Mouse (Mus musculus) layer of hippocampus, adult 9-10 months (tissue): Measurements from ENCODE around the gene Ahrr.

ENCODE experiments used
- DNase-seq: peaks from one replicate; pipeline ENCODE4 v3.0.0; 2022; ENCODE audit warnings: low spot score

Ahrr gene

DNA sequence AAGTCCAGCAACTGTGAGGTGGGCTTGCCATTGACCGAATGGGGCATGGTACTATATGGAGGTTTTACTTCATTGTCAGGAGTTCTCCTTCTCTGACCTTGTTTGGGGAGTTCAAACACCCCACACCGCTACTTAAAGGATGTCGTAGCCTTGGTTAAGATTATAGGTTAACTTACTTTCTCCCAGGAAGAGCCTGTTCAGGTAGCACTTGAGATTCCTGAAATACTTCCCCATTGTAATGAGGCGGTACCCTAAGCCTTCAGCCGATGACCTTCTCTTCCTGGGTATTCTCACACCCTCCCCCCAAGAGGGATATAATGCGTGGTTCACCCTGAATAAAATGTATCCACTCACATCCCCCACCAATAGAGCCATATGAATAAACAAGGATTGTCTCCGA, 54.6 kb downstream of the Ahrr start:
- no peak for DNase-seq

DNA sequence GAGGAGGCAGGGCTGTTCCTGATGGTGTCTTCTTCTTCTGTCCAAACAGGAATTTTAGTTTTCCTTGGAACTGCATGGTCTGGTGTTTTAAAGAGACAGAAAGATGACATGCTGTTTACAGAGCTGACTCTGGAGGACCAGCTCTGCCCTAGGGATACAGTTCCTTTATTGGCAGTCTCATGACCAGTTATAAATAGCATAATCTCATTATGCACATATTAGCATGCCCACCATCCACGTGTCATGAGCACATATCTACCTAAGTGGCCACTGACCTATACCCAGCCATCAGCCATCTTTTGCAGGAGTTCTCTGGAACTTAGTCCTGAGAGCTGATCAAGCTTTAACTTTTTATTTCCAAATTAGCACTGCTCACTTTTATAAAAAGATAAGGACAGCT, 71.5 kb downstream of the Ahrr start:
- DNase-seq, result no peak

DNA sequence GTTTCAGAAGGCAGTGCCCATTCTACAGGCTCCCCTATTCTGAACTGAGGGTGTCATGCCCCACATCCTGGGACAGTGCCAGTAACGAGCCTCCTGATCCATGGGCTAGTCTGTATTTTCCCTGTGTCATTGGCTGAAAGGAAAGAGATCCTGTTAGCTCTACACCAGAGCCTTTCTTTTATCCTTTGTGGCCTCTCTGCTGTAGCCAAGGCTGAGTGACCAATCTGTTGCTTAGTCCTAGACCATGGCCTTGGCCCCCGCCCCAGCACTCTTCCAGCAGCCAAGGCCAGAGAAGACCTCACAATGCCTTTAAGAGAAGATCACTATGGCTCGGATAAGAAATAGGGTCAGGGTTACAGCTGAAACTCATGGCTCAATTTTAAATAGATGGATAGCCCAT, 73.7 kb downstream of the Ahrr start:
- no peak for DNase-seq

DNA sequence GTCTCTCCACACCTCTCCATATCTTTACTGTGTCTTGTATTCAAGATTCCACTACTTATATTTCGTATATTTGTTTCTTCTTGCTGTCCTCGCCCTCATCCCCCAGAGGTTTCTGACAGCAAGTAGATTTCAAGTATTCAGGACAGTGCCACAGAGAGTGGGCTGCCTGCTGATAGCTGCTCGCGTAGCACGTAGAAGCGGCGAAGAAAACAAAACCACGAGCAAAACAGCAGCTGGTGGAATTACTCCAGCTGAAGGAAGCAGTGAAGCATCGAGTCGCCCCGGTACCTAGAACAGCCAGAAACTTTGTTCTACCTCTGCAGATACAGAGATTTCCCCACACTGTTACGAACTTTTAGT, 83.2 kb downstream of the Ahrr start:
- no peak for DNase-seq

DNA sequence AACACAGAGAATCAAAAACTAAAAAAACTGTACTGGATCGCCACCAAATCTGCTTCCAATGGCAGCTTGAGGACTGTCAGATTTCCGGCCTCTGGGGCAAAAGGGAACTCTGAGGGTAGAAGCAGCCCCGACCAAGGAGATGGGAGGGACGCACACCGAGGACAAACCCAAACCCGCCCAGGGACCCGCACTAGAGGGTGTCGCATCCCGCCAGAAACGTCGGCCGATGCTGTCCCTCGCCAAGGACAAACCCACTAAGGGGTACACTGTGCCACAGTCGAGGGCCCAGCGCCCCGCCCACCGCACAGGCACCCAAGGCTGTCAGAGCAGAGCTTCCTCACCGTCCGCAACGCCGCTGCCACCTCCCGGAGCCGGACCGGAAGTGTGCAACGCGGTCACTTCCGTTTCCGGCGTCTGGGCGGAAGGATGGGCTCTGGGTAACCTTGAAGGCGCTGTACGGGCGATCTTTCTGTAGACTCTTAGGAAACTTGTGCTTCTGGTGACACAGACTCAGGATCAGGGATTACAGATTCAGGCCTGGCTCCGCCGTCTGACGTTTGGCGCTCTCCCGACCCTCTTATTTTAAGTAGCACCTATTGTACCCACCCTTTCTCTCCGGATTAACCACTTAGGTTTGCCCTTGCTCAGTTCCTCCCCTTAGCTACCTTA, 83.7 kb downstream of the Ahrr start, which contains the start of gene Exoc3:
TSS of gene Exoc3 (minus strand) at position 416 of the 669 bp plus-strand sequence.
- DNase-seq, result peak; percentile 67

DNA sequence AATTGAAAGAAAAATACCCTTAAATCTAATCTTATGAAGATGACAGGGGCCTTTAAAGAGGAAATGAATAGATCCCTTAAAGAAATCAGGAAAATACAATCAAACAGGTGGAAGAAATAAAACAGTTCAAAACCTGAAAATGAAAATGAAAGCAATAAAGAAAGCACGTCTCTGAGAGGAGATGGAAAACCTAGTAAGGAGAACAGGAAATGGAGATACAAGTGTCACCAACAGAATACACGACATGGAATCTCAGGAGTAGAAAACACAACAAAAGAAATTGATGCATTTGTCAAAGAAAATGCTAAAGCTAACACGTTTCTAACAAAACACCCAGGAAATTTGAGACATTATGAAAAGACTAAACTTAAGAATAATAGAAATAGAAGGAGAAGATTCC, 95.7 kb downstream of the Ahrr start:
- no peak for DNase-seq

DNA sequence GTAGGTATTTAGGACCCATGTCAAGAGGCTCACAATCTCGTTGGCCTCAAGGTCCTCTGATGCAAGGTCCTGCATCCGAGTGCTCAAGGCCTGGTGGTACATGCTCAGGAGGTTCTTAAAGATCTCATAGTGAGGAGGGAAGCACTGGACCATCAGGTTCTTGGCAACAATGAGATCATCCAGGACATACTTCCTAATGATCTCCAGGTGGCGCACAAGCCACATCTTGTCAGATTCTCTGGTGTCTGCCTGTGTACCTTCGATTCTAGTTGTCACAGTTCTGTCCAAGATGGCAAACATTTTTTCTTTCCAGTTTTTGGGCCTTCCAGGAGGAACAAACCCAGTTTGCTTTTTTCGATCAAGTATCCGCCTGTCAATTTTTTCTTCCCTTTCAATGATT, 99.5 kb downstream of the Ahrr start:
- DNase-seq, result no peak

DNA sequence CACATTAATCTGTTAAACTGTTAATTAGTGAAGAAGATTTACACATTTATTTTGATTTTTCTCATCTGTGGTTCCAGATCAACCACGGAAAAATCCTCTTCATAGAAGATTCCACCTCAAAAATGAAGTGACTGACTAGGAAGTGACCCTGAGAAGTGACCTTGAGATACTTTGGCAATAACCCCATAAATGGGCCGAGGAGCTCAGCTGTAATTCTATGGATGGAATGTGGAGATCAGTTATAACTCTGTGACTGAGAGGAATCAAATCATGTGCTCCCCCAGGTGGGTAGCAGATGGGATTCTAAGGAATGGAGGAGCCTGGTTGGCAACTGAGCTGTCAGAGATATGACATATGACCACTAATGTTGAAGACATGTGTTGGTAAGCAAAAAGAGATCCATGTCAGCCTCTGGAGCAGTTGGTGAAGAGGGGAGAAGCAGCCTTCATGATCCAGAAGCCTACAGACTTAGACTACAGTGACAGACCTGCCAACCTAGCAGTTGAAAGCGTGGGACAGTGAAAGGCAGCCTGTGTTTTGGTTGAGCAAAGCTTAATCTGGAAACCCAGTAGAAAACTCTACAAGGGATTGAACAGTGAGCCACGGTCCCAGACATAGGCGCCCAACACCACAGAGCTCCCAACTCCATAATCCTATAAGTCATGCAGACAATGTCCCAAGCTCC, 109.0 kb downstream of the Ahrr start:
- DNase-seq, result no peak

DNA sequence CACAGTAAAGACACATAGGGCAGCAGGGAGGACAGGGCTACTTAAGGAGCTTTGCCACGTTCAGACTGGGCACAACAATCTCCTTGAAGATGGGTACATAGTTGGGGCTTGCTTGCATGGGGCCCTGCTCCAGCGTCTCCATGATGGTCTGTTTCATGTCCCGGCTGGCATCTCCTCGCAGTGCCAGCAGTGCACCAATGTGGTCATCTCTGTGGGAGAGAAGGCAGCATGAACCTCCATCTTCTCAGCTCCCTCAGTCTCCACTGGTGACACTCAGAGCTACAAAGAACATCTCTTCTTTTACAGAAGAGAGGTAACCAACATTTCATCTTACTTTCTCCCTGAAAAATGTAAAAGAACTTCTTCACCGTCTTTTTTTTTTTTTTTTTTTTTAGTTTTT, 120.1 kb downstream of the Ahrr start:
- no peak for DNase-seq

DNA sequence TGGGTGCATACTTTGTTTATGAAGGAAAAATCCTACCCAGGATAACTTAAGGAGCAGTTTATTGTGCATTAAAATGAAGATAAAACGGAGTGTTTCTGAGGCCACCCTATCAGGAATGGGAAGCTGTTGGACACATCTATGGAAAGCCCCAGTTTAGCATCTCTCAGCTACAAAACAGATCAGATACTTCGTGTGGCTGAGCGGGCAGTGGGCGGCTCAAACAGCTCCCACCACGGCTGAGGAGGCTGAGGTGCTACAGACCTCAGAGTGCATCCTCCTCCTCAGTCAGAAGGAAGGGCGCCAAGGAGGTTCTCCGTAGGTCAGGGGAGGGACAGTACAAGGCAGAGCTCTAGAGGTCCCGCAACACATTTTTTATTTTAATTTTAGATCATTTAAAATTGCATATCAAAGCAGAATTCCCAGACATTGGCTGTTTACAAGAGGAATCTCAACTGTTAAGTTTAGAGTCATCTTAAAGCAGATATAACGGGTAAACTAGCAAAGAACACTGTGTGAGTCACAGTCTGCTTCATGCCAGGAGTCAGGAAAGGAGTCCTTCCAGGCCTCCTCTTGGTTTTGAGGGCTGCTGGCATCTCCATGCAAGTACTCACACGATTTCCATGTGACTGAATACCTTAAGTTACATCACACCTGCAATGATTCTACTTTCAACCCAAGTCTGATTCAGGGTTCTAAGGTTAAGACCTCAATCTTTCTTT, 122.5 kb downstream of the Ahrr start:
- DNase-seq, result no peak

DNA sequence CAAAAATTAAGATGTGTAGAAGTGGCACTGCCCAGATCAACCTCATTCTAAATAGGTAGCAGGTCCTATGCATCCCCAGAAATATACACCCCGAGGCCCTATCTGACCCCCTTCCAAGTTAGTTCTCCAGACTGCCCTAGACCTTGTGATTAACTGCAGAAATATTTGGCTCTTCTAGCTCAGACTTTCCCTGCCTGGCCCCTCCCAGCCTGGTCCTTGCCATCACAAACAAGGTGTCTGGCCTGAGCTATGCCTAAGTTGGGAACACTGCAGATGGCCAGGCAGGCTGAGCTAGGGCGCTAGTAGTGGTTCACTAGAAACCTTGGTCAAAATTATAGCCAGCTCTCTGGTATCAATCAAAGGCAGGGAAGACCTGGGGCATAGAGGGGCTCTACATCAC, 124.6 kb downstream of the Ahrr start:
- no peak for DNase-seq

DNA sequence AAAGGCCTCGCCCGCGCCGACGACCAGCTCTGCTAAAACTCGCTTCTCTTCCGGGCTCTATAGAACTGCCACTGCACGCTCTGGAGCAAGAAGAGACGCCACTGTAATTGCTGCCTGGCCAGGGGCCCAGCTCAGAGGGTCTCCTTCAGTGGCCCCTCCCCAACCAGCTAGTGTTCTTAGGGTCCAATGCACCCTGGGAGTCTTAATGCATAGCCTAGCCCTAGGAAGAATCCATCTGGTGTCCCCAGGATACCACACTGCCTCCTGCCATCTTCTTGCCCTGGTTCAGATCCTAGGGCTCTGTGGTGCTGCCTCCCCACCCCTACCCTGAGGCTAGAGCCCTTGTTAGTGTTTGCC, 125.1 kb downstream of the Ahrr start:
- DNase-seq, result no peak

DNA sequence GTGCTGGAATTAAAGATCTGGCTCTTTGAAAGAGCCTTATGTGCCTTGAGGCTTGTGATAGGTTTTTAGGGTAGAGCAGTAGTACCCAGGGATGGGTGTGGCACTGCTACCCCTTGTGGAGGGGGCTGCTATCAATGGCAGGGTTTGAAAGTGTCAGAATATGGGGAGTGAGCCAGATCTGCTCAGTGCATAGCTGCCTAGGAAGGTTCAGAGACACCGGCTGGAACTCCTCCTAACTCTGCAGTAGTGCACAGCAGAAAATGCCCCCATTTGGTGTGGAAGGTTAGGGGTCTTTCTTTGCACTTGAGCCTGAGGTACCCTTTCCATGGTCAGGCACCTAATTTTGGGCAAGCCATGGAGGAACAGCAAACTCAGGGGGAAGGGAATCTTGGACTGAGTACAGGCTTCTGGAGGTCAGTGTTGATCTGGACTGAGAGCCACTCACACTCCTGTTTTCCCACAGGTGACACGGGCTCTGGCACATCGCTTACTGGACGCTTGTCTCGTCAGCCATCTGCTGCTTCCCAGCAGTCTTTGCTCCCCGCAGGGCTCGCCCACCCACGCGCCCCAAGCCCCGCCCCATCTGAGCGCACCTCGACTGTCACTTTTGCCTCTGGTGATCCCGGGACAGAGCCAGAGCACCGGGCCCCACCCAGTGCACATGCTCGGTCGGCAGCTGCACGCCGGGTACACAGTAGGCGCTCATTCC, 125.6 kb downstream of the Ahrr start:
- DNase-seq, result no peak
